Mouse (Mus musculus): ENCODE data around the gene Vgll4. TPM values are rescaled to one million over a fixed set of nuclear protein-coding genes. Genes with fewer than 3 reads are reported as not detected.

The Vgll4 gene
- polyA plus RNA-seq, 1 experiment from 2014 or later, result 101 TPM

DNA sequence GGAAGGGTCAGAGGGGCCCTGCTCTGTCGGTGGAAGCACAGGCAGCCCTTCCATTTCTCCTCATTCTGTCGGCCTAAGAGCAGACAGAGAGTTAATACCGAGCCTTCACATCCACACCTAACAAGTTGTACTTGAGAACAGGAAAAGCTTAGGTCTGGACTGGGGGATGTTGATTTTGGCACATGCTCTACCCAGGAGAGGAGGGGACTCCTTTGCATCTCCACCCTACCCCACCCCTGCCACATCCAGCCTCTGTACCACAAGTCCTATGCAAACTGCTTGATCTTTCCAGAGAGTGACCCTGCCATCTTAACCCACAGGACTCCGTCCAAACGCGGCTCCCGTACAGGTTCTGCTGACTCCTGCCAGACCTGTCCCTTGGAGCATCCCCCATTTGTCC lies 148.1 kb downstream of the Vgll4 start:
- H3K4me1 ChIP-seq (ENCODE audit: control insufficient read depth, insufficient read depth, low read length), result peaks cover 7% of the 10 kb centered on the region
- no peak for ATAC-seq (ENCODE audit: insufficient number of reproducible peaks, low FRiP score, low TSS enrichment, low read depth)
- no peak overlapping the region for H3K4me2 ChIP-seq (ENCODE audit: low read depth, severe bottlenecking)
- H3K9me3 ChIP-seq (ENCODE audit: control insufficient read depth, low read length), result no peaks in the 10 kb centered on the region
- H3K4me3 ChIP-seq (ENCODE audit: low read depth, low read length), result no peak overlapping the region
- H3K9ac ChIP-seq (ENCODE audit: low read length), result no peak overlapping the region
- no peak for DNase-seq (ENCODE audit: low spot score)
- H3K27me3 ChIP-seq (ENCODE audit: control insufficient read depth, insufficient read depth, low read length), result no peaks in the 10 kb centered on the region
- H3K36me3 ChIP-seq (ENCODE audit: control insufficient read depth, insufficient read depth, low read length), result no peaks in the 10 kb centered on the region
- 90% methylated on average over 7 of the region's 7 CpGs for WGBS
- no peak overlapping the region for H3K27ac ChIP-seq (replicated peaks; ENCODE audit: low read depth, low read length)

DNA sequence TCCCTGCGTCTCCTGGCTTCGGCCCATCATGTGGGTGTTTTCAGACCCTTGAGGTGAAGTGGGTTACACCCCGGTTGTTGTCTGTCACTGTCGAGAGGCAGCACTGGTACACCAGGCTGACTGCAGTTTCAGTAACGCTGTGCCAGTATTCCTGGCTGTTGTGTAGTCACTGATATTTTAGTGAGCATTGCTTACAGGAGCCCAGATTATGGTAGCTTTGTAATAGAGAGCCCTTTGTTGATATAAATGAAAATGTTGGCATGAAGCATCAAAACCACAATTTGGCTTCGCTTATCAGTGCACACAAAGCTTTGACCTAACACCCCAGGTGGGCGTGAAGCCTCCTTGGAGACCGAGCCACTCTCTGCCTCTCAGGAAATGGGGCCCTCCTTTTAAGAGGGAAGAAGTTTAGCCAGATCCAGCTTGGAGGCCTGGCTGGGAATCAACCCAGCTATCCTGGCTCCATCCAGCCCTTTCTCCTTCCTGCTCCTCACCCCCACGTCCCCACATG lies 149.8 kb downstream of the Vgll4 start:
- ATAC-seq (ENCODE audit: insufficient number of reproducible peaks, low FRiP score, low TSS enrichment, low read depth) (no peak), DNase-seq (ENCODE audit: low spot score) (no peak)
- H3K4me1 ChIP-seq (ENCODE audit: control insufficient read depth, insufficient read depth, low read length), result peaks cover 7% of the 10 kb centered on the region
- H3K27ac ChIP-seq (replicated peaks; ENCODE audit: low read depth, low read length), result no peak overlapping the region
- no peaks in the 10 kb centered on the region for H3K9me3 ChIP-seq (ENCODE audit: control insufficient read depth, low read length)
- H3K9ac ChIP-seq (ENCODE audit: low read length), result no peak overlapping the region
- no peaks in the 10 kb centered on the region for H3K27me3 ChIP-seq (ENCODE audit: control insufficient read depth, insufficient read depth, low read length)
- 63% methylated on average over 9 of the region's 9 CpGs for WGBS
- no peak overlapping the region for H3K4me3 ChIP-seq (ENCODE audit: low read depth, low read length)
- no peaks in the 10 kb centered on the region for H3K36me3 ChIP-seq (ENCODE audit: control insufficient read depth, insufficient read depth, low read length)
- no peak overlapping the region for H3K4me2 ChIP-seq (ENCODE audit: low read depth, severe bottlenecking)

DNA sequence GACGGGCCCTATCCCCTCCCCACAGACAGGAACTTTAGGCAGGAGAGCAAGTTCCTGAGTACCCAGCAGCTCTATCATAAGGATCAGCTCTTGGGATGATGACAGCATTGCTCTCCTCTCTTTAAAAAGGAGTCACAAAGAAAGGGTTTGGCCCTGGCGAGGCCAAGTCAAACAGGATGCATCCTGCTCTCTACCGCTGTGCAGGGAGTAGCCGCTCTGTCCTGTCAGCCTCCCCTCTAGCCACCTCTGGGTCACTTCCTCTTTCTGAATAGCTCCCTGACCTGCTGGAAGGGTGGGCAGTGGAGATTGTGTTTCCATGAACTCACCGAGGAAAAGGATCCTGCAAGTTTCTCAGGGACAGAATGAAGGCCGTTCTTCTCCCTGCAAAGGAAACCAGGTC lies 151.3 kb downstream of the Vgll4 start:
- Histone ChIP-seq H3K27ac (replicated peaks; ENCODE audit: low read depth, low read length) (no peak overlapping the region; the same call in 1 of the 2 replicates), H3K9ac (ENCODE audit: low read length) (no peak overlapping the region), H3K36me3 (ENCODE audit: control insufficient read depth, insufficient read depth, low read length) (no peaks in the 10 kb centered on the region), H3K4me1 (ENCODE audit: control insufficient read depth, insufficient read depth, low read length) (peaks cover 7% of the 10 kb centered on the region), H3K9me3 (ENCODE audit: control insufficient read depth, low read length) (no peaks in the 10 kb centered on the region), H3K4me2 (ENCODE audit: low read depth, severe bottlenecking) (no peak overlapping the region), H3K27me3 (ENCODE audit: control insufficient read depth, insufficient read depth, low read length) (no peaks in the 10 kb centered on the region), H3K4me3 (ENCODE audit: low read depth, low read length) (no peak overlapping the region)
- DNase-seq (ENCODE audit: low spot score) (no peak), ATAC-seq (ENCODE audit: insufficient number of reproducible peaks, low FRiP score, low TSS enrichment, low read depth) (no peak)
- WGBS, result 70% methylated on average over 6 of the region's 6 CpGs

DNA sequence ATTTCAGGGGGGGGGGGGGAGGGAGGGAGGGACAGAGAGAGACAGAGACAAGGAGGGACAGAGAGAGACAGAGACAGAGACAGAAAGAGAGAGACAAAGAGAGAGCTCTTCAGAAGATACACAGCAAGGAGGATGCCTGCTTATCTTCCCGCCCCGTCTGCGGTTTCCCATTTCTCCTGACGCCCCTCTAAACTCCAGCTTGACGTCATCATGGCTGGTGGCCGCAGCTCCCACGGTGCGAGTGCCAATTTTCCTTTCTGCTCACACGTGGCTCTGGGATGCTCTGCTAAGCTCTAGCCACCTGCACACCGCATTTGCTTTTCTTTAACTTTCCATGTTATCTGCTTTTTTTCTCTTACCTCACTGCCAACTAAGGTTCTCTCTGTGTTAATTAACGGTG lies 151.8 kb downstream of the Vgll4 start:
- H3K9me3 ChIP-seq (ENCODE audit: control insufficient read depth, low read length), result no peaks in the 10 kb centered on the region
- no peak overlapping the region for H3K9ac ChIP-seq (ENCODE audit: low read length)
- H3K27ac ChIP-seq (replicated peaks; ENCODE audit: low read depth, low read length), result no peak overlapping the region
- H3K4me2 ChIP-seq (ENCODE audit: low read depth, severe bottlenecking), result no peak overlapping the region
- DNase-seq (ENCODE audit: low spot score), result no peak
- no peak for ATAC-seq (ENCODE audit: insufficient number of reproducible peaks, low FRiP score, low TSS enrichment, low read depth)
- peaks cover 7% of the 10 kb centered on the region for H3K4me1 ChIP-seq (ENCODE audit: control insufficient read depth, insufficient read depth, low read length)
- no peaks in the 10 kb centered on the region for H3K27me3 ChIP-seq (ENCODE audit: control insufficient read depth, insufficient read depth, low read length)
- H3K36me3 ChIP-seq (ENCODE audit: control insufficient read depth, insufficient read depth, low read length), result no peaks in the 10 kb centered on the region
- WGBS, result 56% methylated on average over 11 of the region's 11 CpGs
- no peak overlapping the region for H3K4me3 ChIP-seq (ENCODE audit: low read depth, low read length)

DNA sequence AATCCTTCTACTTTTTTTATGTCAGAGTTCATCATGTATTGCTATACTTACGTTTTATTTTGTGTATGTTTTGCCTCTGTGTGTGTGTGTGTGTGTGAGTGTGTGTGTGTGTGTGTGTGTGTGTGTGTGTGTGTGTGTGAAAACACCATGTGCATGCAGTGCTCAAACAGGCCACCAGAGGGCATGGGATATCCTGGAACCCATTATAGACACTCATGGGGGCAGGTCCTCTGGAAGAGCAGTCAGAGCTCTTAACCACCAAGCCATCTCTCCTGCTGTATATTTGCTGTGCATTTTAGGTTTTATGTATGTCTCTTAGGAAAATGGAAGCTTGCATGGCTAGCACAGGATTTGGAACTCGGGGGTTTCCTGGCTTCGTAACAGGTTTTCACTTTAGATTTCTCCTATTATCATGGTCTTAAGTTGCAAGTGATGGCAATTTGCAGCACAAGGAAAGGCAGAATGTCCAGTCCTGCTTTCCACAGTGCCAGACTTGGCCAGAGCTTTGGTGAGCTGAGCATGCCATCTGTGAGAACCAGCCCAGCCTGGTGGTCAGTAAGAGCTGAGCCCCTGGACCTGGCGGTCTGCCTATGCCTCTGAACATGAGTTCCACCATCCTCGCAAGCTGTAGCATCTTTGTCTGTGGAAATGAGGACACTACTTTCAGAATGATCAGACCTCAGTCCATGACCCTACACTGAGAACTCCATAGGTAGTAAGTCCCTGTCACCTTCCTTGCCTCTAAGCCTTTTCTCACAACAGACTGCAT lies 154.7 kb downstream of the Vgll4 start:
- no peak overlapping the region for H3K9ac ChIP-seq (ENCODE audit: low read length)
- H3K4me1 ChIP-seq (ENCODE audit: control insufficient read depth, insufficient read depth, low read length), result peaks cover 7% of the 10 kb centered on the region
- DNase-seq (ENCODE audit: low spot score) (no peak), ATAC-seq (ENCODE audit: insufficient number of reproducible peaks, low FRiP score, low TSS enrichment, low read depth) (no peak)
- H3K4me3 ChIP-seq (ENCODE audit: low read depth, low read length), result no peak overlapping the region
- WGBS, result 96% methylated on average over 5 of the region's 5 CpGs
- no peak overlapping the region for H3K4me2 ChIP-seq (ENCODE audit: low read depth, severe bottlenecking)
- H3K27me3 ChIP-seq (ENCODE audit: control insufficient read depth, insufficient read depth, low read length), result no peaks in the 10 kb centered on the region
- no peak overlapping the region for H3K27ac ChIP-seq (replicated peaks; ENCODE audit: low read depth, low read length)
- no peaks in the 10 kb centered on the region for H3K36me3 ChIP-seq (ENCODE audit: control insufficient read depth, insufficient read depth, low read length)
- H3K9me3 ChIP-seq (ENCODE audit: control insufficient read depth, low read length), result no peaks in the 10 kb centered on the region

DNA sequence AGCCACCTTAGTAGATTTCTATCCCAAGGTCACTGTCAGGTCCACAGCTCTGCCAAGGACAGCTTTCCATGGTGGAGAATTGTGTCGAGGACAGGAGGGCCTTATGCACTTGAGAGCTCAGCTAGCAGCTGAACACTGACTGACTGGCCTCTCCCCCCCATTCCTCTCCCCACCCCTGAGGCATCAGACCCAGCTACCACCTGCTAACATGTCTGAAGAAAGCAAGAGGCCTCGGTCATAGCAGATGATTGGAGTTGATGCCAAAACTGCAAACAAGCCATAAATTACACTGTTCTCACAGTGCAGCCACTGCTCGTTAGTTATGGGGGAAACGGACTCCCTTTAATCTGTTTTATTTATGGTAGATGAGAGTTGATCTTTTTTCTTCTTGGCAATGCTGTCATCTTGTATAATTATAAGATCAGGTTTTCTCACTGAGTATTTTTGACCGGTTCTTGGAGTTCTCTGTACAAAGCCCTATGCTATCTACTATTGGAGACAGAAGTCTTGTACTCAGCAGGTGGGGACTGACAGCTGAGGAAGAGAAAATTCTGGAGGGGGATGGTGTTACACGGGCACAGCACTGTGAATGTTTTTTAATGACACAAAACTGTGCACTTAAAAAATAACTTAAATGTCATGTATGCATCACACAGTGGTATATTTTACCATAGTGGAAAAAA lies 155.5 kb downstream of the Vgll4 start:
- Histone ChIP-seq H3K27ac (replicated peaks; ENCODE audit: low read depth, low read length) (no peak overlapping the region), H3K9ac (ENCODE audit: low read length) (no peak overlapping the region), H3K36me3 (ENCODE audit: control insufficient read depth, insufficient read depth, low read length) (no peaks in the 10 kb centered on the region), H3K4me3 (ENCODE audit: low read depth, low read length) (no peak overlapping the region), H3K9me3 (ENCODE audit: control insufficient read depth, low read length) (no peaks in the 10 kb centered on the region), H3K4me1 (ENCODE audit: control insufficient read depth, insufficient read depth, low read length) (peaks cover 2% of the 10 kb centered on the region; the same call in 1 of the 2 replicates), H3K27me3 (ENCODE audit: control insufficient read depth, insufficient read depth, low read length) (no peaks in the 10 kb centered on the region), H3K4me2 (ENCODE audit: low read depth, severe bottlenecking) (no peak overlapping the region)
- 39% methylated on average over 6 of the region's 6 CpGs for WGBS
- ATAC-seq (ENCODE audit: insufficient number of reproducible peaks, low FRiP score, low TSS enrichment, low read depth) (no peak), DNase-seq (ENCODE audit: low spot score) (no peak)

DNA sequence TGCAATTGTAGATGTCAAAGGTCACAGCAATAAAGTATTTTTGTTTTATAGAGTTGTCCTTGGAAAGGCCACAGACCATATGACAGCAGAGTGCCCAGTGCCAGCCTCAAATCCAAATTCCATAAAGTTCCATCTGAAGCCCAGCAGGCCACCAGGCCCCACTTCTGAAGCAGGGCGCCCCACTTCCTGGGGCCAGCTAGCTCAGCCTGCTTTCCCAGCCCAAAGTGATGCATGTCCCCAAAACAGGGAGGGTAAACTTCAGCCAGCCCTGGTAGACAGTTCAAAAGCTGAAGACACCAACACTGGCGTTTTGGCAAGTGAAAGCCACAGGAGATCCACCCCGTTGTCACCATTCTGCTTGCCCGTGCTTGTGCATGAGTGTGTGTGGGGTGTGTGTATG lies 157.0 kb downstream of the Vgll4 start:
- H3K27ac ChIP-seq (replicated peaks; ENCODE audit: low read depth, low read length), result no peak overlapping the region
- WGBS, result 83% methylated on average over 4 of the region's 4 CpGs
- H3K4me1 ChIP-seq (ENCODE audit: control insufficient read depth, insufficient read depth, low read length), result peaks cover 2% of the 10 kb centered on the region; the same call in 1 of the 2 replicates

DNA sequence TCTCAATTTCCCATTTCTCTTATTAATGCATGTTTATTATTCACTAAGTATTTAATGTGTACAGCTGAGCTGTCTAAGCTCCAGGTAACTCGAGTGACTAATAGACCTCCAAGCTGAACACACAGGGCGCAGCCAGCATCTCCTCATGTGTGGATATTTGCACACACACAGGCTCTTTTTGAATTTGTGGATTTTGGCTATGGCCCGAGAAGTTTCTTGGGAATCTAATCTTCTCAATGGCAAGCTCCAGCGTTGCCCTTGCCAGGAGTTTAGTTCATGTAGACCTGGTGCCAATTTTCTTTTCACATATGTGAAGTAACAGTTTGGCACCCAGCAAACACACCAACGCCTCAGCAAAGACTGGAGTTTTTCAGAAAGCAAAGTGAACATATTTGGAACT lies 157.5 kb downstream of the Vgll4 start:
- WGBS, result 88% methylated on average over 5 of the region's 5 CpGs
- Histone ChIP-seq H3K27ac (replicated peaks; ENCODE audit: low read depth, low read length) (no peak overlapping the region), H3K4me1 (ENCODE audit: control insufficient read depth, insufficient read depth, low read length) (peaks cover 2% of the 10 kb centered on the region; the same call in 1 of the 2 replicates), H3K9ac (ENCODE audit: low read length) (no peak overlapping the region), H3K9me3 (ENCODE audit: control insufficient read depth, low read length) (no peaks in the 10 kb centered on the region), H3K36me3 (ENCODE audit: control insufficient read depth, insufficient read depth, low read length) (no peaks in the 10 kb centered on the region), H3K4me3 (ENCODE audit: low read depth, low read length) (no peak overlapping the region), H3K27me3 (ENCODE audit: control insufficient read depth, insufficient read depth, low read length) (no peaks in the 10 kb centered on the region), H3K4me2 (ENCODE audit: low read depth, severe bottlenecking) (no peak overlapping the region)
- ATAC-seq (ENCODE audit: insufficient number of reproducible peaks, low FRiP score, low TSS enrichment, low read depth) (no peak), DNase-seq (ENCODE audit: low spot score) (no peak)

More for the DNA sequence above, 157.0 kb downstream of the Vgll4 start:
- no peaks in the 10 kb centered on the region for H3K36me3 ChIP-seq (ENCODE audit: control insufficient read depth, insufficient read depth, low read length)
- ATAC-seq (ENCODE audit: insufficient number of reproducible peaks, low FRiP score, low TSS enrichment, low read depth) (no peak), DNase-seq (ENCODE audit: low spot score) (no peak)
- no peak overlapping the region for H3K4me3 ChIP-seq (ENCODE audit: low read depth, low read length)
- no peaks in the 10 kb centered on the region for H3K27me3 ChIP-seq (ENCODE audit: control insufficient read depth, insufficient read depth, low read length)
- H3K9ac ChIP-seq (ENCODE audit: low read length), result no peak overlapping the region
- no peak overlapping the region for H3K4me2 ChIP-seq (ENCODE audit: low read depth, severe bottlenecking)
- no peaks in the 10 kb centered on the region for H3K9me3 ChIP-seq (ENCODE audit: control insufficient read depth, low read length)
